Mouse (Mus musculus): ENCODE data around the gene Cdkl3. TPM values are rescaled to one million over a fixed set of nuclear protein-coding genes. Genes with fewer than 3 reads are reported as not detected.
A peak's percentile ranks its signal among the peaks of the same experiment; 100 is the strongest.

Cdkl3 gene
- total and polyA plus RNA-seq, 2 experiments from 2014 or later, result 35.5 to 40.4 TPM

DNA sequence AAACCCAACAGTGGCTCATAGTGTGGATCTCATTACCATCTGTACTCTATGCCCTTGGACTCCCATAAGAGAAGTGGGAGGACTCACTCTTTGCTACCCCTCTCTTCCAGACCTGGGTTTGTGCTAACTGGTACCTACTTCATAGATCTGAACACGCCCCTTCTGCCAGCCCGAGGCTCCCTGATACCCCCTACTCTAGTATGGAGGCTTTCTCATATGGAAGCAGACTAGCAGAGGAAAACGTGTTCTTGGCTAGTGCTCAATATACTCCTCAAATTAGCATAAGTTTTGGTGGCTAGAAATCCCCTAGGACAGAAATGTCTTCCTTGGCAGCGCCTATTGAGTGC lies 81.8 kb downstream of the Cdkl3 start:
- WGBS, result 28% methylated on average over 4 of the region's 4 CpGs
- no peak for TF ChIP-seq CTCF (IDR thresholded peaks at IDR 0.05; ENCODE audit: low read depth)
- Histone ChIP-seq H3K4me1 (ENCODE audit: insufficient read depth) (peaks cover 19% of the 10 kb centered on the region), H3K27ac (ENCODE audit: low read depth, low read length) (peak overlapping the region; percentile 95), H3K36me3 (ENCODE audit: insufficient read depth) (no peaks in the 10 kb centered on the region), H3K4me2 (ENCODE audit: low read depth) (peak overlapping the region; percentile 37), H3K9ac (peak overlapping the region; percentile 42), H3K4me3 (ENCODE audit: low read depth, low read length) (no peak overlapping the region), H3K9me3 (ENCODE audit: low read length) (no peaks in the 10 kb centered on the region), H3K27me3 (ENCODE audit: insufficient read depth, low read length) (no peaks in the 10 kb centered on the region)
- DNase-seq (no peak), ATAC-seq (peak; percentile 60)

- no peak overlapping the region for H3K4me3 ChIP-seq (ENCODE audit: low read depth, low read length)
- no peaks in the 10 kb centered on the region for H3K9me3 ChIP-seq (ENCODE audit: low read length)
- H3K36me3 ChIP-seq (ENCODE audit: insufficient read depth), result no peaks in the 10 kb centered on the region
- peak overlapping the region; percentile 95 for H3K27ac ChIP-seq (ENCODE audit: low read depth, low read length)
- H3K27me3 ChIP-seq (ENCODE audit: insufficient read depth, low read length), result no peaks in the 10 kb centered on the region
- ATAC-seq (peak; percentile 92), DNase-seq (peak; percentile 82)
- peak overlapping the region; percentile 42 for H3K9ac ChIP-seq
- peaks cover 19% of the 10 kb centered on the region for H3K4me1 ChIP-seq (ENCODE audit: insufficient read depth)
- TF ChIP-seq CTCF (IDR thresholded peaks at IDR 0.05; ENCODE audit: low read depth), result no peak
- H3K4me2 ChIP-seq (ENCODE audit: low read depth), result peak overlapping the region; percentile 37
- 6% methylated on average over 9 of the region's 9 CpGs for WGBS
Measured at GRCm38 (mm10) chr11:52086204-52086864, 82.3 kb downstream of the Cdkl3 start.

- ATAC-seq, result no peak
- Histone ChIP-seq H3K4me2 (ENCODE audit: low read depth) (no peak overlapping the region), H3K36me3 (ENCODE audit: insufficient read depth) (no peaks in the 10 kb centered on the region), H3K4me3 (ENCODE audit: low read depth, low read length) (no peak overlapping the region), H3K4me1 (ENCODE audit: insufficient read depth) (peaks cover 19% of the 10 kb centered on the region), H3K27ac (ENCODE audit: low read depth, low read length) (no peak overlapping the region), H3K9me3 (ENCODE audit: low read length) (no peaks in the 10 kb centered on the region), H3K27me3 (ENCODE audit: insufficient read depth, low read length) (no peaks in the 10 kb centered on the region), H3K9ac (no peak overlapping the region)
- 74% methylated on average over 8 of the region's 8 CpGs for WGBS
- DNase-seq, result no peak
- TF ChIP-seq CTCF (IDR thresholded peaks at IDR 0.05; ENCODE audit: low read depth), result no peak
Measured at GRCm38 (mm10) chr11:52089291-52089690, 85.3 kb downstream of the Cdkl3 start.

- H3K9ac ChIP-seq, result no peak overlapping the region
- TF ChIP-seq CTCF (IDR thresholded peaks at IDR 0.05; ENCODE audit: low read depth), result no peak
- no peaks in the 10 kb centered on the region for H3K9me3 ChIP-seq (ENCODE audit: low read length)
- 85% methylated on average over 9 of the region's 9 CpGs for WGBS
- DNase-seq (no peak), ATAC-seq (no peak)
- H3K36me3 ChIP-seq (ENCODE audit: insufficient read depth), result no peaks in the 10 kb centered on the region
- no peaks in the 10 kb centered on the region for H3K27me3 ChIP-seq (ENCODE audit: insufficient read depth, low read length)
- no peak overlapping the region for H3K4me2 ChIP-seq (ENCODE audit: low read depth)
- peaks cover 10% of the 10 kb centered on the region for H3K4me1 ChIP-seq (ENCODE audit: insufficient read depth)
- no peak overlapping the region for H3K4me3 ChIP-seq (ENCODE audit: low read depth, low read length)
- no peak overlapping the region for H3K27ac ChIP-seq (ENCODE audit: low read depth, low read length)
Measured at GRCm38 (mm10) chr11:52091261-52091660, 87.2 kb downstream of the Cdkl3 start.

DNA sequence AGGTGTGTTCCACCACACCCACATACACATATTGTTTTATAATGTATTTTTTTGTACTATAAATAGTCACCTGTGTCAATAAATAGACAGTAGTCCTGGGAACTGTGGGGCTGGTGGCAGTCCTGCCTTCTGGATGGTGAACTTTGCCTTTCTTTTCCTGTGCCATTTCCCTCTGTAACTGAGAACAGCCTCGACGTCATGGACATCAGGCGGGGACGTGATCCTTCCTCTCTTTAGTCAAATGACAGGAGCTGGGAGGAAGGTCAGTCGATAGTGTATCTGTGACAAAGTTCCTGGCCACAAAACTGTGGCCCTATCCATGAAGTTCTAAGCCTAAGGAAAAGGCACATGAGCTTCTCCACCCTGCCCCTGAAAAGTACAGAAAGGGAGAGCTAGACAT lies 90.5 kb downstream of the Cdkl3 start:
- Histone ChIP-seq H3K4me1 (ENCODE audit: insufficient read depth) (peaks cover 6% of the 10 kb centered on the region), H3K36me3 (ENCODE audit: insufficient read depth) (no peaks in the 10 kb centered on the region), H3K9ac (no peak overlapping the region), H3K27ac (ENCODE audit: low read depth, low read length) (peak overlapping the region; percentile 35; the same call in 1 of the 2 replicates), H3K4me2 (ENCODE audit: low read depth) (no peak overlapping the region), H3K9me3 (ENCODE audit: low read length) (no peaks in the 10 kb centered on the region), H3K27me3 (ENCODE audit: insufficient read depth, low read length) (no peaks in the 10 kb centered on the region; the same call in 1 of the 2 replicates), H3K4me3 (ENCODE audit: low read depth, low read length) (no peak overlapping the region)
- TF ChIP-seq CTCF (IDR thresholded peaks at IDR 0.05; ENCODE audit: low read depth), result no peak
- WGBS, result 67% methylated on average over 5 of the region's 5 CpGs
- no peak for DNase-seq
- no peak for ATAC-seq

- no peak for DNase-seq
- Histone ChIP-seq H3K9me3 (ENCODE audit: low read length) (no peaks in the 10 kb centered on the region), H3K27me3 (ENCODE audit: insufficient read depth, low read length) (no peaks in the 10 kb centered on the region; the same call in 1 of the 2 replicates), H3K36me3 (ENCODE audit: insufficient read depth) (no peaks in the 10 kb centered on the region), H3K27ac (ENCODE audit: low read depth, low read length) (no peak overlapping the region), H3K4me3 (ENCODE audit: low read depth, low read length) (no peak overlapping the region), H3K4me1 (ENCODE audit: insufficient read depth) (peaks cover 22% of the 10 kb centered on the region), H3K4me2 (ENCODE audit: low read depth) (no peak overlapping the region), H3K9ac (no peak overlapping the region)
- ATAC-seq, result no peak
- no peak for TF ChIP-seq CTCF (IDR thresholded peaks at IDR 0.05; ENCODE audit: low read depth)
- 77% methylated on average over 3 of the region's 3 CpGs for WGBS
Measured at GRCm38 (mm10) chr11:52097016-52097415, 93.0 kb downstream of the Cdkl3 start.

- no peak overlapping the region for H3K4me3 ChIP-seq (ENCODE audit: low read depth, low read length)
- no peaks in the 10 kb centered on the region for H3K9me3 ChIP-seq (ENCODE audit: low read length)
- H3K4me1 ChIP-seq (ENCODE audit: insufficient read depth), result peaks cover 22% of the 10 kb centered on the region
- peak overlapping the region; percentile 91 for H3K4me2 ChIP-seq (ENCODE audit: low read depth)
- ATAC-seq (no peak), DNase-seq (no peak)
- no peak overlapping the region for H3K9ac ChIP-seq
- WGBS, result 76% methylated on average over 2 of the region's 2 CpGs
- H3K27me3 ChIP-seq (ENCODE audit: insufficient read depth, low read length), result no peaks in the 10 kb centered on the region; the same call in 1 of the 2 replicates
- no peaks in the 10 kb centered on the region for H3K36me3 ChIP-seq (ENCODE audit: insufficient read depth)
- TF ChIP-seq CTCF (IDR thresholded peaks at IDR 0.05; ENCODE audit: low read depth), result no peak
- H3K27ac ChIP-seq (ENCODE audit: low read depth, low read length), result no peak overlapping the region; the same call in 1 of the 2 replicates
Measured at GRCm38 (mm10) chr11:52097596-52097995, 93.6 kb downstream of the Cdkl3 start.
